Mouse (Mus musculus): ENCODE results near the gene Mesd.
"Not testable (repeated sequence)": the region's sequence is repeated elsewhere in the genome, so short reads cannot be mapped to it uniquely, and the experiment has no call there.

Mesd gene

GRCm38 (mm10) chr7:83878676-83879448, 5.4 kb upstream of the Mesd start:
- DNase-seq (ENCODE audit: low spot score in 2 of 2), result no peak

- no peak for DNase-seq (ENCODE audit: low spot score in 2 of 2)
Measured at GRCm38 (mm10) chr7:83882150-83882632, 2.1 kb upstream of the Mesd start.

GRCm38 (mm10) chr7:83882633-83883275, 1.5 kb upstream of the Mesd start:
- peak; percentile 61 to 62 for DNase-seq (ENCODE audit: low spot score in 2 of 2)

- DNase-seq (ENCODE audit: low spot score in 2 of 2), result peak; percentile 71 to 73
Measured at GRCm38 (mm10) chr7:83883276-83884020, 818 bp upstream of the Mesd start.

- DNase-seq (ENCODE audit: low spot score in 2 of 2), result peak in 1 of 2 experiments; percentile 19
Measured at GRCm38 (mm10) chr7:83884921-83885532, 761 bp downstream of the Mesd start.

GRCm38 (mm10) chr7:83885835-83886234, 1.6 kb downstream of the Mesd start:
- no peak for DNase-seq (ENCODE audit: low spot score in 2 of 2)

- DNase-seq (ENCODE audit: low spot score in 2 of 2), result no peak
Measured at GRCm38 (mm10) chr7:83886366-83887129, 2.3 kb downstream of the Mesd start.

- DNase-seq (ENCODE audit: low spot score in 2 of 2), result no peak
Measured at GRCm38 (mm10) chr7:83889383-83889782, 5.1 kb downstream of the Mesd start.

GRCm38 (mm10) chr7:83889946-83890345, 5.7 kb downstream of the Mesd start:
- not testable (repeated sequence) for DNase-seq (ENCODE audit: low spot score in 2 of 2)

GRCm38 (mm10) chr7:83891433-83892332, 7.4 kb downstream of the Mesd start:
- peak; percentile 100 for DNase-seq (ENCODE audit: low spot score in 2 of 2)

- DNase-seq (ENCODE audit: low spot score in 2 of 2), result no peak
Measured at GRCm38 (mm10) chr7:83892333-83892669, 8.0 kb downstream of the Mesd start.

- no peak for DNase-seq (ENCODE audit: low spot score in 2 of 2)
Measured at GRCm38 (mm10) chr7:83894348-83894747, 10.1 kb downstream of the Mesd start.

- DNase-seq (ENCODE audit: low spot score in 2 of 2), result no peak
Measured at GRCm38 (mm10) chr7:83896077-83896740, 11.9 kb downstream of the Mesd start.

GRCm38 (mm10) chr7:83898267-83898666, 14.0 kb downstream of the Mesd start:
- no peak for DNase-seq (ENCODE audit: low spot score in 2 of 2)

- no peak for DNase-seq (ENCODE audit: low spot score in 2 of 2)
Measured at GRCm38 (mm10) chr7:83900519-83900918, 16.3 kb downstream of the Mesd start.

GRCm38 (mm10) chr7:83901425-83901824, 17.2 kb downstream of the Mesd start:
- no peak for DNase-seq (ENCODE audit: low spot score in 2 of 2)

GRCm38 (mm10) chr7:83902296-83903145, 18.3 kb downstream of the Mesd start:
- DNase-seq (ENCODE audit: low spot score in 2 of 2), result no peak

GRCm38 (mm10) chr7:83904831-83905230, 20.6 kb downstream of the Mesd start:
- no peak for DNase-seq (ENCODE audit: low spot score in 2 of 2)

GRCm38 (mm10) chr7:83911909-83912308, 27.6 kb downstream of the Mesd start:
- no peak for DNase-seq (ENCODE audit: low spot score in 2 of 2)

Data from urinary bladder, postnatal 4 days (tissue).